Mouse (Mus musculus): Measurements from ENCODE around the gene Rpl22.

Gene Rpl22

DNA sequence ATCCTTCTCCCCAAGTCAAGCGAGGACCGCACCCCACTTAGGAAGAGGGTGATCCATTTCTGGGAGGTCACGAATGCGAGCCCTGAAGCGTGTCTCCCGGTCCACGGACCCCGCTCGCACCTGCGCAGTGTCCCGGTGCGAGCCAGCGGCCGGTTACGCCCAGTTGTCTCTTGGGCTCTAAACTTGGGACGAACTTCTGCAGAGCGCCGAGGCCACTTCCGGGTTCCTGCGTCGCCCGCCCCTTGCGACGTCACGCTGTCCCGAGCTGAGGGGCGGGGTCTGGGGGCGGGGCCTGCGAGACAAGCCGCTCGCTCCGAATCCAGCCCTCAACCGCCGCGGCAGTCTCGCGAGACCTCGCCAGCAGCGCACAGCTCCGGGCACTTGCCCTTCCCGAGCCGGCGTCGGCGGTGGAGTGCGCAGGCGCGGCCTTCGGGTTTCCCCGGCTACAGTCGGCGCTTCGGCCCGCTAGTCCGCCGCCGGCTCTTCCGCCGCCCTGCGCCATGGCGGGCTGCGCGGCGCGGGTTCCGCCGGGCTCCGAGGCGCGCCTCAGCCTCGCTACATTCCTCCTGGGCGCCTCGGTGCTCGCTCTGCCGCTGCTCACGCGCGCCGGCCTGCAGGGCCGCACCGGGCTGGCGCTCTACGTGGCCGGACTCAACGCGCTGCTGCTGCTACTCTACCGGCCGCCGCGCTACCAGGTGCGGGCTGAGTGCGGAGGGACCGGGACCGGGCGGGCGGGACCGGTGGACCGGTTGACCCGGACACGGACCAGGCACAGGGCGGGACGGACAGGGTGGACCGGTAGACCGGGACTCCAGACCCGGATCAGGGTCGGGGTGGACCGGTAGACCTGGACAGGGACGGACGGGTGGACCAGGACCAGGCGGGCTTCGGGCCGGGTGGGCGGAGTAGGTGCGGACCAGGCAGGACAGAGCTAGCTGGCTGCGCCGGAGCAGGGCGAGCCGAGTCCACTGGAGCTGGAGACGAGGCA, 28.4 kb upstream of the Rpl22 start, which contains the start of gene Icmt:
Icmt (plus strand) TSS at position 354 of the 988 bp plus-strand sequence.
- DNase-seq (ENCODE audit: low spot score), result peak; percentile 99

DNA sequence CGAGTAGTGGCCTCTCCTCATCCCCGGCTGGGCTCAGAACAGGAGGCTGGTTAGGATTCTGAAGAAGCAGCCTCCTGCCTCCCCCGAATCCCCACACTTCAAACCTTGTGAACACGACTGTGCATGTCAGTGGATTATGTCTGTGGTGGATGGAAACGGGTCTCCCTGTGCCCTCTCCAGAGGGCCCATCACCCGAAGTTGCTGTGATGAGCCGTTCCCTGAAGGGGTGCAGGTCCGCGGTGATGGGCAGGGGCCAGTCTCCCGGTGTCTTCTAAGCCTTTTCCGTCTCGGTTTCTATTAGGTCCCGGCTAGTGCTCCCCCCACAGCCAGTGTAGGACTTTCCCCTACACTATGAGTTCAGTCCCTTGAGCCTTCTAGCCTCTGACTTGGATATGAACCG, 26.7 kb upstream of the Rpl22 start:
- no peak for DNase-seq (ENCODE audit: low spot score)

DNA sequence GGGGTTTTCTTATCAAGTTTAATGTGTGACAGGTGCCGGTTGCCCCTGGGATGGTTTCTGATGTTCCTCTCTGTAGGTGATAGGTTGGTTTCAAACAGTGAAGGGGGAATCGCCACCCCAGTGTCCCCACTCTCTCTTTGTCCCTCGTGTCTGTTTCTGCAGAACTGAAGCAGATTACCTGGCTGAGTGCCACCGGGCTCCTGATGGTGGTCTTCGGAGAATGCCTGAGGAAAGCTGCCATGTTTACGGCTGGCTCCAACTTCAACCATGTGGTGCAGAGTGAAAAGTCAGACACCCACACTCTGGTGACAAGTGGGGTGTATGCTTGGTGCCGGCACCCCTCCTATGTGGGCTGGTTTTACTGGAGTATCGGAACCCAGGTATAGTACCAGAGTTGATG, 25.2 kb upstream of the Rpl22 start:
- DNase-seq (ENCODE audit: low spot score), result no peak

DNA sequence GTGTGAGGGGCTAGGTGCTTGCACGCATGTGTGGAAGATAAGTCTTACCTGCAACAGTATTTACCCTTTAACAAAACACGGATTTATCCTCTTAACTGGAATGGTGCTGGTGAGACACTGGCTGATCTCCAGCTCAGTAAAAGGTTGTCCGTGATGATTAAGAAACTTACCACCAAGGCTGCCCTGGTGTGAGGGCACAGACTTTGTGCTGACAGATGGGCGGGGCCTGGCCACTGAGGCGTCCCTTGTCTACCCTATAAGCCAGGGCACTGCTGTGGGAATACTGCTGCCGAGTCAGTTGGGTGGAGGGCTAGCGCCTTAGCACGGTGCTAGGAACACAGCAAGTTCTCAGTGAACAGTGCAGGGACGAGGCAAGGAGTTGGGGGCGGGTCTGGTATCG, 23.5 kb upstream of the Rpl22 start:
- no peak for DNase-seq (ENCODE audit: low spot score)

DNA sequence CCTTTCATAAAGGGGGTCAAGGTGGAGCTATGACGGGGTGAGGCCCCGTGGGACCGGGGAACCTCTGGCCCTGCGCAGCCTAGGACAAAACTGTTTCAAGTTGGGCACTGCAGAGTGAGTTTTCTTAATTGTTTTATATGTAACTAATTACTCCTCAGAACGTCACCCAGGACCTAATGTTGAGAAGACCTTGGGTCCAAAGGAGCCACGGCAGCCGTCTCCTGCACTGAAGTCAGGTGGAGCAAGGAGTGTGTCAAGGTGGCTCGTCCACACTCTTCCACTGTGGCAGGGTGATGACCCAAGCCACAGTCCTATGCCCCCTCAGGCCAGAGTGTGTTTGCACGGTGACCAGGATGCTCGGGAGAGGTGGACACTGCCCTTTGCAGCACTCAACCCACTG, 22.4 kb upstream of the Rpl22 start:
- DNase-seq (ENCODE audit: low spot score), result no peak

DNA sequence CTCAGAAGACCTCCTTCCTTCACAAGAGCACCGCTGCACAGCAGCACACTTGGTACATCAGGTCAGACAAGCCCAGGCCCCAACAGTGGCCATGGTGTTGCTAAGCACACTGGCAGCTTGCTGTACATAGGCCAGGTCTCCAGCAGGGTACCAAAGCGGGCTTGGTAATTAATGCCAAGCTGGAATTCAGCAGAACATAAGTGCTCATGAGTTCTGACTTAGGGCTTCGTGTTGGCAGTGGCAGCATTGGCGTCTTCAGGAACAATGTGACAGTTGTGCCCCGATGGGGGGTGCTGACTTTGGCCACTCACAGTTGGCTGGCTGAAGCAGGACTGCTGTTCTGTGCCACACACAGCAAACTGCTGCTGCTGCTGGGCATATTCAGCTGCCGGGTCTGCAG, 20.9 kb upstream of the Rpl22 start:
- DNase-seq (ENCODE audit: low spot score), result no peak

DNA sequence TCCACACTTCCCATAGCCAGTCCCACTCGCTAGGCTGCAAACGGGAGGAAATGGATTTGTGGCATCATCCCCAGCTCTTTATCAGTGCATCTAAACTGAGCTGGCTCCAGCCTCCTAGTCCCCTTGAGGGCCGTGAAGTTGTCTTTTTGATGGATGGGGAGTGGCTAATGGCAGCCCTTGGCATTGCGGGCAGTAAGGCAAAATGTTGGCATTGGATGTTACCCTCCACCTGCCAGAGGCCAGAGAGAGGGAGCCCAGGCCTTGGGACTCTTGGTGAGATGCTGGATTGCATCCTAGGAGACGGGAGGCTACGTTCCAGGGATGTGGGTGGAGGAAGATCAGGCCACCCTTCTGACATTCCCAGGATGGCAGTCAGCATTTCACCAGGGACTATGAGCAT, 19.6 kb upstream of the Rpl22 start:
- no peak for DNase-seq (ENCODE audit: low spot score)

DNA sequence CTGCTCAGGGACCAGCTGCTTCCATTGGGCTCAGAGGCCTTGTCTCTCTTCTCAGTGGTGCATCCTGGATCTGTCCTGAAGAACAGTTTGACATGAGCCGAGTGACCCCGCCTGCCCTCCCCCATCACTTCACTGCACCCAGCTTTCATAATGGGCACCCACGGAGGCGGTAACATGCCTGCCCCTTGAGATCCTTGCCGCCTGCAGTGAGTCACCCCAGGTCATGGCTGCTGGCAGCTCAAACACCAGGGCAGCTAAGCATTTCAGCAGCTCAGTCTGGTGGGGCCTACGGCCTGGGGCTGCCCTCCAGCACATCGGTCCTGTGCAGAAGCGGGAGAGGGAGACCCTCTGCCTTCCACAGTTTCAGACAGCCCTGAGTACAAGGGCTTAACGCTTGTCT, 18.0 kb upstream of the Rpl22 start:
- no peak for DNase-seq (ENCODE audit: low spot score)

DNA sequence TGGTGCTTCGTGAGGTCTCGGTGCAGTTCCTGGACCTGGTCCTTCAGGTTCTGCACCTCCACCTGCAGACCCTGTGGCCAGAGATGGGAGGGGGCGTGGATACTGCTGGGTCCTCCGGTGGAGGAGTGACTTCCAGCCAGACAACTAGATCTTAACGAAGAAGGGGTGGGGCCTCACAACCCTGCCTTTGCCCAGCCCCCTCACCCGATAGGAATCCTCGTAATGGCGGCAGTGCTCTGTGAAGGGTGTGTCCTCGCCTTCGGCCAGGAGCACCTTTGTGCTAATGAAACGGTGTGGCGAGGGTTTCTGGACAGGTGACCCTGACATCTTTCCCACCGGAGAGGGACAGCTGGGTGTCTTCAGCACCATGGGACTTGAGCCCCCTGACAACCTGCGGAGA, 13.4 kb upstream of the Rpl22 start:
- DNase-seq (ENCODE audit: low spot score), result no peak

DNA sequence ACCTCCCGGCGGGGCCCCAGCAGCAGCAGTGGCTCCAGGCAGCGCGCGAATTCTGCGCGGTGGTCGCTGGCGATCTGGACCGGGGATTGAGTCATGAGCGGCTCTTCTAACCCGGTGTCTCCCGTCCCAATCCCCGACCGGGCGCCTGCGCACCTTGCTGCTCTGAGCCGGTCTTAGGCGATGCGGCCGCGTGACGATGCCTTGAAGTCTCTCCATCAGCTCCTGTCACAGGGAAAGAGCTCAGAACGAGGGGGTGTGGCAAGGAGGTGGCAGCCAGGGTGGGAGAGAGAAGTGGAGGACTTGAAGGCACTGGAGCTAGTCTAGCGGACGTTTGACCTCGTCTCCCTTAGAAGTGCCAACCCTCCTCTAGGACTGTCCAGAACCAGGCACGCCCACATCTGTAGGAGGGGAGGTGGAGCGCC, 12.3 kb upstream of the Rpl22 start:
- peak; percentile 32 for DNase-seq (ENCODE audit: low spot score)

DNA sequence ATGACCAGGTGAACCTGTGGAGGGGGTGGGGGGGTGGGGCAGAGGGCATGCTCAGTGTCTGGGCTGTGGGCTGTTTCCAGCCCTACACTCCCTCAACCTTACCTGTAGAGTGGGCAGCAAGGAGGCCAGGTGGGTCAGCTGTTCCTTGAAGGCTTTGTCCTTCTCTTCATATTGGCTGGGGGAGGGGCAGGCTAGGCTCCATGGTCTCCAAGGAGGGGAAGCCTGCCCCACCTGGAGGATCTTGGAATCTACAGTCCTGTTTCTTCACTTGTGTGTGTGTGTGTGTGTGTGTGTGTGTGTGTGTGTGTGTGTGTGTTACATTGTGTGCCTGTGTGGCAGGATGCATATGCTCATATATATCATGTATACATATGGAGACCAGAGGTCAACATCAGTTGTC, 11.6 kb upstream of the Rpl22 start:
- no peak for DNase-seq (ENCODE audit: low spot score)

DNA sequence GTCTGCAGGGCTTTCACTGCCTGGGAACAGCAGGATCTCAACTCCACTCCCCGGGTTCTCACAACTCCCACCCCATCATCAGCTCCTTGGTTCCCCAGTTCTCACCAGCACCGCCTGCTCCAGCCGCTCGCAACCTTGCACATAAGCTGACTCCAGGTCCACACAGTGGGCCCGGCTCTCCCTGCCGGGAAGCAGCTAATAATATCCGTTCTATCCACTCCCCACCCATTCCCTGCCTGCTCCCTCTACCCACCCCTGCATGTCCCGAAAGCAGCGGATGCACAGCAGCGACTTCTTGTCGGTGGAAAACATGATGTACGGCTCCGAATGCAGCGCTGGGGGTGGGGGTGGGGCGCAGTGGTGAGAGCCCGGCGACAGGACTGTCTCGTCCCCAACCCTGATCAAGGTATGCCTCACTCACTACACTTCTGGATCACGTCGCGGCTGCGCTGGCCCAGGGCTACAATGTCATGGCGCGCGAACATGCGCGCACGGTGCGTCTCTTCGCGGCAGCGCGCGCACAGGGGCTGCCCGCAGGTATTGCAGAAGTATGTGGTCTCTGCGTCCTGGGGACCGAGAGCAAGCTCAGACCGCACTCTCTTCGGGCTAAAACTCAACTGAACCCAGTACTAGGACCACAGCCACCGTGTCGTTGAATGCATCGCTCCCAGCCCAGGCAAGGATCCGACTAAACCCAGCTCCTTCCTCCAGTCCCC, 9.9 kb upstream of the Rpl22 start:
- no peak for DNase-seq (ENCODE audit: low spot score)

DNA sequence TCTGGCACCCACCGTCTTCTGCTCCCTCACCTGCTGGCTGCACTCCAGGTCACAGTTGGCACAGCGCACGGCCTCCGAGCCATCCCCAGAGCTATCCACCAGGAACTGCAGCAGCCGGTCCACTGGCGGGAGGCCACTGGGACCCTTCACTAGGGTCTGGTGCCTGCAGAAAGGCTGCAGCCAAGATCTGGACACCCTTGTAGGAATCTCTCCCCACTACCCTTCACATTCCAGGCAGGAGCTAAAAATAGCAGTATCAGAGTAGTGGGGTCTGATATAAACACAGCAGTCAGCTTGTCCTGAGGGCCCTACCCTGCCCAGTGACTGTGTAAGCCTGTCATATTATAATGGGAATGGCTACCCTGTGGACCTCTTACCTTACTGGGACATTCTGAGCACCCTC, 7.9 kb upstream of the Rpl22 start:
- no peak for DNase-seq (ENCODE audit: low spot score)

DNA sequence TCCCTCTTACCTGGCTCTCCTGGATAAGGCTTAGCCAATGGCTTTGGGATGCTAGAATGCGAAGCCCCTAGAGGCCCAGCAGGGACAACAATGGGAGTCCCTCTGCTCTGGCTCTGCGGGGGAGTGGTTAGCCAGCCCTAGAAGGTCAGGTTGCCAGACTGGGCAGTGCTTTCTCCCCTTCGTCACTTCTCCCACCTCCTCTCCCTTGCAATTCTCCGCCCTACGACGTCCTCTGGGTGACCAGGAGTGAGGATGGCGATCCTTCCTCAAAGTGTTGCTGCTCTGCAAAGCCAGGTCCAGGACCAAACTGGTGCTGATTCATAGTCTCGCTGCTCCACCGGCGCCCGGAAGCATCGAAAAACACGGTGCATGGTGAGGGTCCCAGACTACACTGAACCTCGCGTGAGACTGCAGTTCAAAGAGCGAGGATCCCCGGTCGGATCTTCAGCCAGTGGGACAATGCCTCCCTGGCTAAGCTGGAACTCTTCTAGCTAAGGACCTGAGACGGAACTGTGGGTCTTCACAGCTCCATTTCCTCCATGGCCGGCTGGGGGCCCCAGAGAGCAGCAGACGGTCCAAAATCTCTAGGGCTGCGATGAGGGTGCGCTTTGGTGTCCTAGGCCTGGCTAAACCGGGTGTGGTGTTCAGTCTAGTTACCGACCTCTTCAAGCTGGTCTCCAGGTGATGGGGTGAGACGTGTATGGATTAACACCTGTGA, 6.9 kb upstream of the Rpl22 start, which contains the start of gene Rnf207:
Rnf207 (minus strand) TSS at position 477 of the 718 bp plus-strand sequence.
- DNase-seq (ENCODE audit: low spot score), result no peak

DNA sequence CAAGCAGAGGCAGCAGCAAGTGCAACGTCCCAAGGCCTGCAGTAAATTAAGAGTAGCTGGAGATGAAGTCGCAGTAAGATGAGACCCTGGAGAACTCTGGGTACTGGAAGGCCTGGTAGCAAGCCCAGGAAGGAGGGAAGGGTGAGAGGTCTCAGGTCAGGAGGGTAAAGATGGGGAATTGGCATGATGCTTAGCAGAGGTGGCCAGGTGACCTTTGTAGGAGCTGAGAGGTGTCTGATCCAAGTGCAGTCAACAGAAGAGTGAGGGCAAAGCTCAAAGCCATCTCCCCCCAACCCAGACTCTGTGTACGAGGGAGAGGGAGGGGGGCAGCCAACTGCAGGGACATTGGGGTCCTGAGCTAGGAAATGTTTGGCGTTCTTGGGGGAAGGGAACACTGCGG, 4.1 kb upstream of the Rpl22 start:
- no peak for DNase-seq (ENCODE audit: low spot score)

DNA sequence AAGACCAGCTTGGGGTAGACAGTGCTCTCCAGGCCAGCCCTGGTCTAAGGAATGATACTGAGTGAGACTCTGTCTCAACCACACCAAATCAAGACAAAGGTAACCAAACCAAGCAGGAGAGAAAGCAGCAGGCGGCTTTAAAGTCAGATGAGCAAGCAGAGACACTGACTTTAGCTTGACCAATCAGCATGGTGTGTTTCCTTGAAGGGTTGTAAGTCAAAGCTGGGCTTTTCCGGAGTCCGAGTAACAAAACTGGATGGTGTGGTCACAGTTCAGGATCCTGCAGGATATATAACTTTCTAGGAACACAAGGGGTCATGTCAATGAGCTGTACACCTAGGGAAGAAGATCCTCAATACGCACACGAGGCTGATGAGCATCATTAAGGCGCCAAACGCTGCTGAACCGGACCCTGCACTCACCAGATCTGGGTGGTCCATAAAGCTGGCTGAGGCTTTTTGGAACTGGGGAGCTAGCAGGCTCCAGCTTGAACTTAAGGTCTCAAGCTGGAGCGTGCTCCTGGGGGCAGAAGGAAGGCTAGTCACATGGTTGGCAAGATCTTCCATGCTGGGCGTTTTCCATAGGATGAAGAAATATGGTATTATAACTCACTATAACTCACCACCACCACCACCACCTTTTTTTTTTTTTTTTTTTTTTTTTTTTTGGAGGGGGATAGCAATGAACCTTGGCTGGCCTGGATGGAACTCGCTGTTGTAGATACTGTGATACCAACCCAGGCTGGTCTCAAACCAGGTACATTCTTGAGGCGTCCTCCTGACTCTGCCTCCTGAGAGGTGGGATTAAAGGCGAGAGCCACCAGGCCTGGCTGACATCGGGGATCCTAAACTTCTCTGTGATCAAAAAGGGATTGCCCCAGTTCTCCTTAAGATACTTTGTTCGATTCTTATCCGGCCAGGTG, 640 bp upstream of the Rpl22 start:
- DNase-seq (ENCODE audit: low spot score), result no peak

DNA sequence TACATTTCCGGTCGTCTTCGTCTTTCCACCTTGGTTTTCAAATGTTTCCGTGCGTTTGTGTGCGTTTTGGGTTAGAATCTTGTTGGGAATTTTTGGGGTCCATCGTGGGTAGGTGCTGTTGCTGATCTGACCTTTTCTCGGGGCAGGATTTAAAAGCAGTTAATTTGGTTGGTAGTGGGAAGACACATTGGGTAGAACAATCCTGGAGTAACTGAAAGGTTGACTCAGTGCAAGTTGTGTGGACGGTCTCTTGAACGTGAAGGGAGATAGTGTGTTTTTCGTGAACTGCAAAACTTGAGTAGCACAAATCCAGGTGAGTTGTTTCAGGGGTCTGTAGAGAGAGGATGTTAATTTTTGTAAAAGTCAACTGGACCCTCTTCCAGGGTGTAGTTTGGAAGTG, 1.0 kb downstream of the Rpl22 start:
- DNase-seq (ENCODE audit: low spot score), result no peak

DNA sequence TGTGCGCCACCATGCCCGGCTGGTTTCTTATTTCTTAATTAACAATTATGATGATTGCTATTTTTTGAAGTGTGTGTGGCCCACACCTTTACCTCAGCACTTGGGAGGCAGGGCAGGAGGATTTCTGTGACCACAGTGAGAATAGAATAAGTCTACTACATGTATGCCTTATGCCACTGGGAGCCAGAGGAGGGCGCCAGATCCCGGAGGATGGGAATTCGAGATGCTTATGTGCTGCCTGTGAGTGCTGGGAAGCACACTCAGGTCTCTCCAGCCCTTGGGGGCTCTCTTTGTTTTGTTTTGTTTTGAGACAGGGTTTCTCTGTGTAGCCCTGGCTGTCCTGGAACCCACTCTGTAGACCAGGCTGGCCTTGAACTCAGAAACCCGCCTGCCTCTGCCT, 3.1 kb downstream of the Rpl22 start:
- DNase-seq (ENCODE audit: low spot score), result peak; percentile 34

DNA sequence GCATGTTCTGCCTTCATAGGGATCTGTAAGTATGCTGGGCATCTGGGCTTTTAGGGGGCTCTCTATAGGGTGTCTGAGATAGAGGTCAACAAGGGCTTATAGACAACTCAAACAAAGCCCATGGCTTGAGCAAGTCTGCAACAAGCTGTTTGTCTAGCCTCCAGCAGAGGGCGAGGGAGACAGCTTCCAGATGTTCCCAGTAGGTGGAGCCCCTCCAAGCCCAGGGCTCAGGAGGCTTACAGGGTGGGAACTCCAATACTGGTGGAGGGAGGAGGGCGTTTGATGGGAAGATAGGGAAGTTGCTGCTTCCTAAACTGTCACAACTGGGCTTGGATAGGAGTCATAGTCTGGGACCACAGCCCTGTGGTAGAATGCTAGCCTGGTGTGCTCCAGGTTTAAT, 7.4 kb downstream of the Rpl22 start:
- DNase-seq (ENCODE audit: low spot score), result peak; percentile 44

DNA sequence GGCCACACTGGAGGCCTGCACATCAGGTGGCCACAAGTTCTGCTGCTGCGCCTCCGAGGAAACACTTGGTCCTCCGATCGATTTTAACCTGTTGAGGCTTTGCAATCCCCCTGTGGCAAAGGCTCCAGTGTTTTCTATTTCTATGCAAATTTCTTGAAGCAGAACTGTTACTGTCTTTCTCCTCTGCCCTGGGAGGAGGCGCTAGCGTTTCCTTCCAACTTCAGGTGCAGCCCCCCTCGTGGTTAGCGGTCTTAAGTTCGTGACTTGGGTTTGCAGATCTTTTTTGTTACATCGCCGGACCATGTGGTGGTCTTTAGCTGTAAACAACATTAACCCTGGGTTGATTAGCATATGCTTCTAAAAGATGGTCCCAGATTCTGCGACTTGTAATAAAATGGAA, 8.0 kb downstream of the Rpl22 start:
- no peak for DNase-seq (ENCODE audit: low spot score)

DNA sequence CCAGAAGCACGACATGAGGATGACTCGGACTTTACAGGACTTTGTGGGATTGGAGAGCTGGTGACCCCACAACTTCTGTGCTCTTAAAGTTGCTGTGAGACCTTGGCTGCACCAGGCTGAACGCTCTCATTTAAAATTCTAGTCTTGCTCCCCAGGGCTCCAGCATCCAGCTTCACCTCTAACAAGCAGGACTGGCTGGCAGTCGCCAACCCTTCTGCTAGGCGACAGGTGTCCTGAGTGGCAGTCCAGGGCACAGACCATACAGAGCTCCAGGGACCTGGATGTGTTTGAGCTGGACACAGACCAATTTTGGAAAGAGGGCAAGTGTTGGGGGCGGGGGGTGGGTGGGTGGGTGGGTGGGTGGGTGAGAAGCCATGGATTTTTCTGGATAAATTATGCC, 12.2 kb downstream of the Rpl22 start:
- DNase-seq (ENCODE audit: low spot score), result no peak
